In genomic region chr5:73342701-73343355, GRCm38 (mm10) we compare ENCODE assay signal across 33 mouse cellular contexts. TPM values are rescaled to one million over a fixed set of nuclear protein-coding genes. Genes with fewer than 3 reads are reported as not detected.
DNase-seq lines count a peak whose midpoint lies in the region; ATAC-seq and TF ChIP-seq lines count a peak whose summit lies in the region.
"Had no signal": no experiment of that assay in that cellular context is flagged by ENCODE, and none has a peak within 500 bp of the region (broad histone marks: within the 10 kb centered on the region; RNA-seq: fewer than 3 reads in every experiment).

No protein-coding gene starts in this region.

- DNase-seq in adrenal gland, adult (ENCODE audit: inconsistent age in 2 of 2, low spot score in 1 of 2), result peak; percentile 31 to 70
- no peak for DNase-seq in adrenal gland, postnatal 25 days
- no peak for DNase-seq in layer of hippocampus, adult 2 months (ENCODE audit: low spot score in 2 of 2)
- DNase-seq in layer of hippocampus, postnatal 25 days (ENCODE audit: extremely low spot score in 1 of 2, low spot score in 1 of 2), result no peak
- peak; percentile 86 for DNase-seq in NIH3T3 (ENCODE audit: low read depth)
- DNase-seq: cerebellum, adult 11 months; cerebellum, adult 9-11 months; gastrocnemius, adult 2 months; gastrocnemius, postnatal 36 days; heart, adult 18-20 months; heart, postnatal 36 days; kidney, adult 18-20 months; kidney, postnatal 36 days; layer of hippocampus, postnatal 36 days; liver; lung, postnatal 4 days; right cerebral cortex, postnatal 4 days; thymus, postnatal 25 days had no signal

- H3K4me3 ChIP-seq in layer of hippocampus, adult 2 months, result no peak overlapping the region
- no peak overlapping the region for H3K4me3 ChIP-seq in stomach, embryonic 15.5 days (replicated peaks)
- no peak overlapping the region for H3K4me3 ChIP-seq in hindbrain, embryonic 13.5 days
- H3K4me3 ChIP-seq: embryonic facial prominence, embryonic 13.5 days; erythroblast, embryonic 14.5 days; gastrocnemius, adult 2 months; kidney, embryonic 15.5 days; liver, embryonic 15.5 days; lung, embryonic 15.5 days; megakaryocyte, embryonic 14.5 days; midbrain, embryonic 13.5 days; neural tube, embryonic 15.5 days had no signal

- H3K36me3 ChIP-seq in stomach, embryonic 15.5 days, result no peaks in the 10 kb centered on the region
- H3K36me3 ChIP-seq in hindbrain, embryonic 13.5 days, result no peaks in the 10 kb centered on the region
- H3K36me3 ChIP-seq: embryonic facial prominence, embryonic 13.5 days; kidney, embryonic 15.5 days; liver, embryonic 15.5 days; lung, embryonic 15.5 days; midbrain, embryonic 13.5 days; neural tube, embryonic 15.5 days had no signal

- no peak for ATAC-seq in stomach, embryonic 15.5 days (ENCODE audit: insufficient read depth, low FRiP score, low read depth)
- no peak for ATAC-seq in hindbrain, embryonic 13.5 days (ENCODE audit: low FRiP score)
- ATAC-seq in CD4-positive, CD25-positive, alpha-beta regulatory T cell, adult 4 months, result no peak
- ATAC-seq: forebrain, embryonic 16.5 days; midbrain, embryonic 13.5 days had no signal

- no peak overlapping the region for H3K9ac ChIP-seq in stomach, embryonic 15.5 days
- no peak overlapping the region for H3K9ac ChIP-seq in hindbrain, embryonic 13.5 days
- H3K9ac ChIP-seq: embryonic facial prominence, embryonic 13.5 days; hindbrain, embryonic 14.5 days; kidney, embryonic 15.5 days; liver, embryonic 15.5 days; lung, embryonic 15.5 days; midbrain, embryonic 13.5 days; neural tube, embryonic 15.5 days had no signal

- H3K27me3 ChIP-seq in stomach, embryonic 15.5 days (replicated peaks), result no peaks in the 10 kb centered on the region
- no peaks in the 10 kb centered on the region for H3K27me3 ChIP-seq in hindbrain, embryonic 13.5 days
- H3K27me3 ChIP-seq: lung, embryonic 15.5 days; midbrain, embryonic 13.5 days; neural tube, embryonic 15.5 days had no signal

- peaks cover 8% of the 10 kb centered on the region; the same call in 1 of the 2 replicates for H3K4me1 ChIP-seq in stomach, embryonic 15.5 days
- H3K4me1 ChIP-seq in hindbrain, embryonic 13.5 days (replicated peaks), result peaks cover 6% of the 10 kb centered on the region
- H3K4me1 ChIP-seq: lung, embryonic 15.5 days had no signal

- no peak for TF ChIP-seq CTCF in layer of hippocampus, adult 2 months (conservative IDR thresholded peaks at IDR 0.05)

- peak overlapping the region; percentile 84; the same call in 1 of the 2 replicates for H3K27ac ChIP-seq in layer of hippocampus, adult 2 months
- peak overlapping the region; percentile 48; the same call in 1 of the 2 replicates for H3K27ac ChIP-seq in stomach, embryonic 15.5 days
- no peak overlapping the region for H3K27ac ChIP-seq in hindbrain, embryonic 13.5 days
- H3K27ac ChIP-seq: embryonic facial prominence, embryonic 13.5 days; gastrocnemius, adult 2 months; hindbrain, embryonic 14.5 days; kidney, embryonic 15.5 days; liver, embryonic 15.5 days; lung, embryonic 15.5 days; midbrain, embryonic 13.5 days; neural tube, embryonic 15.5 days had no signal

- H3K9me3 ChIP-seq in stomach, embryonic 15.5 days, result no peaks in the 10 kb centered on the region
- H3K9me3 ChIP-seq in hindbrain, embryonic 13.5 days, result no peaks in the 10 kb centered on the region
- H3K9me3 ChIP-seq: embryonic facial prominence, embryonic 13.5 days; kidney, embryonic 15.5 days; liver, embryonic 15.5 days; lung, embryonic 15.5 days; midbrain, embryonic 13.5 days; neural tube, embryonic 15.5 days had no signal

- 87% methylated on average over 22 of the region's 22 CpGs for WGBS in stomach, embryonic 15.5 days
- whole genome bisulfite sequencing in hindbrain, embryonic 13.5 days, result 89% methylated on average over 22 of the region's 22 CpGs

- H3K4me2 ChIP-seq in stomach, embryonic 15.5 days, result no peak overlapping the region
- no peak overlapping the region for H3K4me2 ChIP-seq in hindbrain, embryonic 13.5 days
- H3K4me2 ChIP-seq: embryonic facial prominence, embryonic 13.5 days; heart, embryonic 11.5 days; hindbrain, embryonic 14.5 days; kidney, embryonic 15.5 days; liver, embryonic 15.5 days; lung, embryonic 15.5 days; midbrain, embryonic 13.5 days; neural tube, embryonic 15.5 days had no signal

RNA-seq across cellular contexts. Expression of gene Ociad2, which starts 2.0 kb away (rescaled TPM):
- 17.4 and 24.9 TPM in 2 replicates for total RNA-seq in adrenal gland, postnatal 25 days (2021)
- 100 to 1,000 TPM; 125 to 147 TPM for total RNA-seq in layer of hippocampus, adult 2 months (2021)
- total RNA-seq in layer of hippocampus, postnatal 25 days (2021), result 100 to 1,000 TPM; 122 to 128 TPM
- polyA plus RNA-seq in stomach, embryonic 15.5 days (2015; fragmentation: Nextera tagmentation; extraction: Ambion mirVana), result 86.6 and 96.5 TPM in 2 replicates
- 20.2 and 23.5 TPM in 2 replicates for polyA plus RNA-seq in hindbrain, embryonic 13.5 days (2015; fragmentation: Nextera tagmentation; extraction: Ambion mirVana)
- polyA plus RNA-seq in CD4-positive, CD25-positive, alpha-beta regulatory T cell, adult 4 months (2017; shearing (Covaris generic)), result under 1 TPM; 0.80 to 0.96 TPM
- total RNA-seq: monocyte, adult 5-6 weeks had no signal
- polyA plus RNA-seq: erythroblast, embryonic 14.5 days had no signal

RNA-seq across cellular contexts. Expression of gene Ociad1, which starts 50.2 kb away (rescaled TPM):
- total RNA-seq in adrenal gland, postnatal 25 days (2021), result 245 and 249 TPM in 2 replicates
- total RNA-seq in layer of hippocampus, adult 2 months (2021), result 100 to 1,000 TPM; 463 to 472 TPM
- total RNA-seq in layer of hippocampus, postnatal 25 days (2021), result 100 to 1,000 TPM; 454 to 476 TPM
- 249 and 252 TPM in 2 replicates for polyA plus RNA-seq in stomach, embryonic 15.5 days (2015; fragmentation: Nextera tagmentation; extraction: Ambion mirVana)
- 267 and 284 TPM in 2 replicates for polyA plus RNA-seq in hindbrain, embryonic 13.5 days (2015; fragmentation: Nextera tagmentation; extraction: Ambion mirVana)
- 100 to 1,000 TPM; 171 to 260 TPM for polyA plus RNA-seq in CD4-positive, CD25-positive, alpha-beta regulatory T cell, adult 4 months (2017; shearing (Covaris generic))

Comparison
In these comparisons a context has a peak if more than half of its experiments do, and no peak if none do; other contexts are left out.
1. DNase-seq: peak in adrenal gland, adult (2 of 2) and NIH3T3 (single experiment); none in adrenal gland, postnatal 25 days (single experiment), layer of hippocampus, adult 2 months (0 of 2) and layer of hippocampus, postnatal 25 days (0 of 2).